Mouse (Mus musculus) mesoderm, embryonic 11.5 days (tissue): ENCODE measurements around the gene P2rx7.

ENCODE experiments used
- DNase-seq: peaks from one replicate; pipeline ENCODE4 v3.0.0-alpha.2; 2012; ENCODE audit warnings: low read depth, low spot score

Gene P2rx7

GRCm38 (mm10) chr5:122693431-122694207 is 49.9 kb downstream of the P2rx7 start:
- DNase-seq = peak; percentile 86

GRCm38 (mm10) chr5:122695516-122695915 is 51.8 kb downstream of the P2rx7 start:
- no peak for DNase-seq

GRCm38 (mm10) chr5:122698041-122698700 is 54.5 kb downstream of the P2rx7 start:
- no peak for DNase-seq

GRCm38 (mm10) chr5:122698701-122699060 is 55.0 kb downstream of the P2rx7 start:
- DNase-seq = no peak

GRCm38 (mm10) chr5:122700109-122700836 is 56.6 kb downstream of the P2rx7 start:
- no peak for DNase-seq

GRCm38 (mm10) chr5:122700837-122701212 is 57.1 kb downstream of the P2rx7 start:
- DNase-seq = peak; percentile 17

- no peak for DNase-seq
Measured at GRCm38 (mm10) chr5:122702156-122702555, 58.4 kb downstream of the P2rx7 start.

GRCm38 (mm10) chr5:122703574-122703973 is 59.9 kb downstream of the P2rx7 start:
- DNase-seq = no peak

GRCm38 (mm10) chr5:122704571-122704970 is 60.9 kb downstream of the P2rx7 start:
- no peak for DNase-seq

- DNase-seq = no peak
Measured at GRCm38 (mm10) chr5:122705174-122705573, 61.5 kb downstream of the P2rx7 start.

- no peak for DNase-seq
Measured at GRCm38 (mm10) chr5:122706917-122707275, 63.2 kb downstream of the P2rx7 start.

- peak; percentile 81 for DNase-seq
Measured at GRCm38 (mm10) chr5:122707276-122708181, 63.8 kb downstream of the P2rx7 start, which contains the start of gene P2rx4. P2rx4 (plus strand) TSS chr5:122707544.

GRCm38 (mm10) chr5:122708819-122709218 is 65.1 kb downstream of the P2rx7 start:
- peak; percentile 18 for DNase-seq

- DNase-seq = no peak
Measured at GRCm38 (mm10) chr5:122715723-122716122, 72.0 kb downstream of the P2rx7 start.

- DNase-seq = no peak
Measured at GRCm38 (mm10) chr5:122716793-122717192, 73.1 kb downstream of the P2rx7 start.

- DNase-seq = no peak
Measured at GRCm38 (mm10) chr5:122718400-122718799, 74.7 kb downstream of the P2rx7 start.

- no peak for DNase-seq
Measured at GRCm38 (mm10) chr5:122719168-122719567, 75.5 kb downstream of the P2rx7 start.

- DNase-seq = no peak
Measured at GRCm38 (mm10) chr5:122725453-122725852, 81.7 kb downstream of the P2rx7 start.

GRCm38 (mm10) chr5:122726068-122726467 is 82.4 kb downstream of the P2rx7 start:
- DNase-seq = peak; percentile 87

GRCm38 (mm10) chr5:122726595-122726994 is 82.9 kb downstream of the P2rx7 start:
- no peak for DNase-seq

- no peak for DNase-seq
Measured at GRCm38 (mm10) chr5:122727096-122727495, 83.4 kb downstream of the P2rx7 start.
